ENCODE assay signal across 21 mouse cellular contexts in the genomic region with DNA sequence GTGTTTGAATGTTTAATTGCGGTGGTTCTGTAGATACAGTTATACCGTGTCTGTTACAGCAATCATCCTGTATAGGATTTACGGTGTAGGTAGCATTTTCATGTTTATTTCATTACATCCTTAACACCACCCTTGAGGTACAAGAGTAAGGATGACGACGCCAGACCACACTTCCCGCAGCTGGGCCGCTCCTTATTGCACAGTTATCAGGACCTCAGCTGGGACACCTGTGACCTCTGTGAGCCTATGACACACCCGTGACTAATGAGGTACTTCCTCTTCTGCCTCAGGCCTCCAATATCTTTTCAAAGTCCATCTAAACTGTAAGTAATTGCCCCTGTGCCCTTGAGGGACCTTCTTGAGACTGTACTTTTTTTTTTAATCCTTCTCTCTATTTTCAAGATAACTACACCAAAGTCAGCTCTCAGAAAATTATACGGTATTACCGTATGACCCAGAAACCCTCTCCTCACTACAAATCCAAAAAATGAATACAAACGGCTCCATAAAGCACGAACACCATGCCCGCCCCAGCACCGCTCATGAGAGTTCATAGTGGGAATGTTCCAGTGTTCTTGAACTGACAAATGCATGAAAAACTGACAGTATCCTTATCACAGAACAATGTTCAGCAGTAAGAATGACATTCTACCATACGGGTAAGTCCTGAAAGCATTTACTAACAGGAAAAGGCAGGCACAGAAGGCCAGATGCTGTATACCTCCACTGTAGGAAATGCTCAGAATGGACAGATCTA. TPM values are rescaled to one million over a fixed set of nuclear protein-coding genes. Genes with fewer than 3 reads are reported as not detected.
A peak's percentile ranks its signal among the peaks of the same experiment; 100 is the strongest.
DNase-seq lines count a peak whose midpoint lies in the region; ATAC-seq and TF ChIP-seq lines count a peak whose summit lies in the region.
"Had no signal": no experiment of that assay in that cellular context is flagged by ENCODE, and none has a peak within 500 bp of the region (broad histone marks: within the 10 kb centered on the region; RNA-seq: fewer than 3 reads in every experiment).

No protein-coding gene starts in this region.

- H3K27me3 ChIP-seq in forebrain, embryonic 14.5 days (replicated peaks; ENCODE audit: control insufficient read depth, insufficient read depth, low read length): no peaks in the 10 kb centered on the region
- H3K27me3 ChIP-seq: limb, embryonic 12.5 days; stomach, embryonic 15.5 days had no signal

- H3K4me2 ChIP-seq in forebrain, embryonic 14.5 days (ENCODE audit: low read length): no peak overlapping the region
- H3K4me2 ChIP-seq: hindbrain, embryonic 12.5 days; limb, embryonic 12.5 days; liver, embryonic 12.5 days; midbrain, embryonic 12.5 days; stomach, embryonic 15.5 days had no signal

- peak; percentile 83 for ATAC-seq in common myeloid progenitor, adult 5-6 weeks (replicated peaks; ENCODE audit: low read depth, poor library complexity, severe bottlenecking)
- peak; percentile 30; the same call in 1 of the 2 replicates for ATAC-seq in megakaryocyte, adult 5-6 weeks (ENCODE audit: poor library complexity, severe bottlenecking)
- no peak for ATAC-seq in forebrain, embryonic 14.5 days
- ATAC-seq: liver, embryonic 12.5 days had no signal

- intact Hi-C loops in gastrocnemius, adult 2 months (cut with DNase I): no loop called here
- intact Hi-C loops in gastrocnemius, postnatal 14 days (cut with DNase I; ENCODE audit: low total_unique reads): no loop called here
- intact Hi-C loops in left cerebral cortex, postnatal 14 days (cut with DNase I): no loop called here

- H3K9me3 ChIP-seq in forebrain, embryonic 14.5 days (replicated peaks; ENCODE audit: control insufficient read depth, low read length): no peaks in the 10 kb centered on the region
- H3K9me3 ChIP-seq: hindbrain, embryonic 12.5 days; limb, embryonic 12.5 days; liver, embryonic 12.5 days; midbrain, embryonic 12.5 days; stomach, embryonic 15.5 days had no signal

- peak overlapping the region; percentile 99 for H3K27ac ChIP-seq in gastrocnemius, adult 2 months
- no peak overlapping the region for H3K27ac ChIP-seq in forebrain, embryonic 14.5 days (ENCODE audit: low read depth, low read length)
- H3K27ac ChIP-seq: hindbrain, embryonic 12.5 days; limb, embryonic 12.5 days; liver, embryonic 12.5 days; midbrain, embryonic 12.5 days; stomach, embryonic 15.5 days had no signal

- 90% methylated on average over 15 of the region's 15 CpGs for WGBS in forebrain, embryonic 14.5 days

- H3K36me3 ChIP-seq in forebrain, embryonic 14.5 days (ENCODE audit: control insufficient read depth, insufficient read depth, low read length): no peaks in the 10 kb centered on the region
- H3K36me3 ChIP-seq: hindbrain, embryonic 12.5 days; limb, embryonic 12.5 days; liver, embryonic 12.5 days; midbrain, embryonic 12.5 days; stomach, embryonic 15.5 days had no signal

- no peak overlapping the region for H3K9ac ChIP-seq in forebrain, embryonic 14.5 days (ENCODE audit: low read length)
- H3K9ac ChIP-seq: hindbrain, embryonic 12.5 days; limb, embryonic 12.5 days; liver, embryonic 12.5 days; midbrain, embryonic 12.5 days; stomach, embryonic 15.5 days had no signal

- DNase-seq in gastrocnemius, adult 2 months: no peak
- no peak for DNase-seq in gastrocnemius, postnatal 14 days
- peak; percentile 74 for DNase-seq in 416B (ENCODE audit: low read depth)
- no peak for DNase-seq in gastrocnemius, postnatal 10 days
- no peak for DNase-seq in forebrain, embryonic 14.5 days (ENCODE audit: low spot score)
- DNase-seq in left cerebral cortex, postnatal 14 days (ENCODE audit: low spot score in 2 of 2): no peak
- DNase-seq: adrenal gland, adult 2 months; cerebellum, adult 9-10 months; embryo, embryonic 11 days; gastrocnemius, postnatal 25 days; kidney, adult 9 months; kidney, postnatal 36 days; lung, adult 2 months; thymus, adult 2 months had no signal

- no peak overlapping the region for H3K4me3 ChIP-seq in gastrocnemius, adult 2 months
- no peak overlapping the region for H3K4me3 ChIP-seq in forebrain, embryonic 14.5 days (ENCODE audit: low read depth, low read length)
- H3K4me3 ChIP-seq: hindbrain, embryonic 12.5 days; limb, embryonic 12.5 days; liver, embryonic 12.5 days; midbrain, embryonic 12.5 days; stomach, embryonic 15.5 days had no signal

- no peaks in the 10 kb centered on the region for H3K4me1 ChIP-seq in forebrain, embryonic 14.5 days (ENCODE audit: control insufficient read depth, insufficient read depth, low read length)
- H3K4me1 ChIP-seq: hindbrain, embryonic 12.5 days; liver, embryonic 12.5 days; midbrain, embryonic 12.5 days; stomach, embryonic 15.5 days had no signal

- TF ChIP-seq CTCF in gastrocnemius, adult 2 months (IDR thresholded peaks at IDR 0.05): no peak

RNA-seq across cellular contexts. Expression of gene Pde4dip, which starts 56.8 kb away (rescaled TPM):
- 1,000 to 10,000 TPM; 3,559 to 3,570 TPM for total RNA-seq in gastrocnemius, adult 2 months (2021)
- total RNA-seq in gastrocnemius, postnatal 14 days (2021): 1,000 to 10,000 TPM; 1,779 to 1,961 TPM
- total RNA-seq in common myeloid progenitor, adult 5-6 weeks (2017): 5.6 and 6.1 TPM in 2 replicates
- total RNA-seq in megakaryocyte, adult 5-6 weeks (2015): 7.5 and 7.9 TPM in 2 replicates
- total RNA-seq in megakaryocyte, adult 5-6 weeks (2017): 10.9 and 14.4 TPM in 2 replicates
- 1,000 to 10,000 TPM; 1,278 to 1,422 TPM for total RNA-seq in gastrocnemius, postnatal 10 days (2021)
- polyA plus RNA-seq in forebrain, embryonic 14.5 days (2014; fragmentation: Nextera tagmentation; extraction: Ambion mirVana): 50.6 and 62.8 TPM in 2 replicates
- total RNA-seq in left cerebral cortex, postnatal 14 days (2021): 100 to 1,000 TPM; 243 to 274 TPM

Comparison
In these comparisons a context has a peak if more than half of its experiments do, and no peak if none do; other contexts are left out.
1. RNA of gene Pde4dip, which starts 56.8 kb away (total RNA-seq): 3,559 to 3,570 TPM in gastrocnemius, adult 2 months, 1,779 to 1,961 TPM in gastrocnemius, postnatal 14 days, 1,278 to 1,422 TPM in gastrocnemius, postnatal 10 days and 243 to 274 TPM in left cerebral cortex, postnatal 14 days; 7.5 to 14.4 TPM in megakaryocyte, adult 5-6 weeks and 5.6 to 6.1 TPM in common myeloid progenitor, adult 5-6 weeks; every median in the first group is over 10 times any median in the second.